Mouse (Mus musculus) spleen, postnatal 36 days (tissue): ENCODE measurements around the gene Rrp1b.

Source experiments
- DNase-seq, 2 experiments: peaks; one replicate each; pipeline ENCODE4 v3.0.0; 2022; ENCODE audit warnings: low spot score in 2 of 2, mixed read lengths in 1 of 2

Rrp1b gene

GRCm38 (mm10) chr17:32035609-32036508 is at the start of gene Rrp1b, which contains the start of gene Hsf2bp:
Gene Rrp1b (plus strand): TSS chr17:32036100.
Gene Hsf2bp (minus strand): TSS chr17:32036349.
- DNase-seq: peak; percentile 59 to 63

GRCm38 (mm10) chr17:31986915-31987314 is 49.0 kb upstream of the Rrp1b start:
- DNase-seq: no peak

GRCm38 (mm10) chr17:31989035-31989434 is 46.9 kb upstream of the Rrp1b start:
- DNase-seq: no peak

DNA sequence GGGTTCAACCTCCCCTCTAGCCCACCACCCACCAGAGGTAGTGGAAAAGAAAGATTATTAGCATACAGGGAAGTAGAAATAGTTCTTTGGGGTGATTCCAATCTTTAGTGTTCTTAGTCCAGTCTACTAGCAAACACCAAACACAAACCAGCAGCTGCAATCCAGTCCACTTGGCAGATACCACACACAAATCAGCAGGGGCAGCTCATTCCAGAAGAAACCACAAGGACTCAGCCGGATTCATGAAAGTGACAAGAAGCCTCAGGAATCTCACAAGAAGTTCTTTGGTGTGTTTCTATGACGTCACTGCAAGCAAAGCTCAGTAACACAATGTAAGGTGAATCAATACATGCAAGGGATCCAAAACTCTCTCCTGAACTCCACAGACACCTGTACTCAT is 43.9 kb upstream of the Rrp1b start:
- no peak for DNase-seq

- DNase-seq: no peak
These were observed 42.5 kb upstream of the Rrp1b start for GRCm38 (mm10) chr17:31993354-31993753.

GRCm38 (mm10) chr17:31994132-31994531 is 41.8 kb upstream of the Rrp1b start:
- DNase-seq: no peak

- DNase-seq: no peak
These were observed 40.1 kb upstream of the Rrp1b start for GRCm38 (mm10) chr17:31995784-31996183.

DNA sequence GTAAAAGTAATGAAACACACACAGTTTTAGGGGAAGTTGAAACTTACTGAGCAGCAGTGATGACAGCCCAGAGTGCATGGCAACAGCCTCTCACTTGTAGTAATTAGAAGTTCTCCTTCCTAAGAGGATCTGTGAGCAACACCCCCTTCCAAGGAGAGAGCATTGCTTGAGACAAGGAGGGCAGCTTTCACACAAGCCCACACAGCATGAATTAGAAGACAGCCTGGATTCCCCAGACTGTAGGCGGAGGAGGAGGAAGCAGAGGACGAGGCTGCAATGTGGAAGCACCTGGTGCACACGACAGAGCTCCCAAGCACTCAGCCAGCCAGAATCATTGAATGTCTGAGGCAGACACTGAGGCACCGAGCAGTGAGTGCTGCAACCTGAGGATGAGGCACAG is 39.6 kb upstream of the Rrp1b start:
- DNase-seq: no peak

DNA sequence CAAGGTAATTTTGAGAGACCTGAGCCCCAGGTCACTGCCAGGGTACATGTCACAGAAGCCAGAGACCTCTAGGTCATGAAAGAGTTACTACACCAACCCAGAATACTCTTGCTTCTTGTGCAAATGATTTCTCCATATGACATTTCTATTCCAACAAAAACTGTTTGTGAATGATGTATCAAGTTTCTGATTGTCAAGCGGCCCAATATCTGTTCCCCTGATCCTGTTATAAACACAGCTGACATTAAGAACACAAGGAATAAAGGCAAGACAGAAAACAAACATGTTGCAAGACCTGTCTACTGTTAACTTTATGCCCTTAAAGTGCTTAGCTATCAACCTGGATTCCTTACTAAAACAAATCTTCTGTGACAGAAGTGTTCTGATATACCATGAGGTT is 37.5 kb upstream of the Rrp1b start:
- no peak for DNase-seq

DNA sequence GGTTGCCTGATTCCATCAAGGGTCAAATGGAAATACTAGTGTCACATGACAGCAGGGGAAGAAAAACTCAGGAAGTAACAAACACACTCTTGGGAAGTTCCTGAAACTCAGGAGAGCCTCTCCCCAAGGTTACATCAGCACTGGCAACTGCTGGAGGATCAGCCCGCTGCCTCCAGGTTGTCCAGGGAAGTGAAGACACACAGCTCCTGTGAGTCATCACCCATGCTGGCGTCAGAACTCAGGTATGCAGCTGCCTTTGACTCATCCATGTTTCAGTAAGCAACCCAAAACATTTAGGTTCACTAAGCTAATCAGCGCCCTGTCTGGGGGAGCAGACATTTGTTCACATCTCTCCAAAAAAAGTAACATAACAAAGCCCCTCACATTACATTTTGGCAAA is 32.6 kb upstream of the Rrp1b start:
- DNase-seq: no peak

- DNase-seq: peak in 1 of 2 experiments; percentile 9
These were observed 29.1 kb upstream of the Rrp1b start for GRCm38 (mm10) chr17:32006800-32007199.

GRCm38 (mm10) chr17:32011694-32012093 is 24.2 kb upstream of the Rrp1b start:
- DNase-seq: peak in 1 of 2 experiments; percentile 6

DNA sequence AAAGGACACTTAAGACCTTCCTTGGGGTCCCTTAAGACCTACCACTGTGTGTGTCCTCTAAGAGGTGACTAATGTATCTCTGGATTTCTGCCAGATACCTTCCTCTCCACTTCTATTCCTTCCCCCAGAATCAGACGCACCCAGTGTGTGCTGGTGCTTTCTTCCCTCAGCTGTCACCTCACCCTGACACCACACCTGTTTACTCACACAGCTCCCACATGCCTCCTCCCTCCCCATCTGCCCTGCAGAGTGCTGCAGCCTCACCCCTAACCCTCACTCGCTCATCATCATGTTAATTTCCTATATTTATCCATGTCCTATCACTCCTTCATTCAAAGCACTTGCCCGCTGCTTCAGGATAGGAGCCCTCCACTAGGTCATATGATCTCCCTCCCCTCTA is 23.6 kb upstream of the Rrp1b start:
- DNase-seq: no peak

DNA sequence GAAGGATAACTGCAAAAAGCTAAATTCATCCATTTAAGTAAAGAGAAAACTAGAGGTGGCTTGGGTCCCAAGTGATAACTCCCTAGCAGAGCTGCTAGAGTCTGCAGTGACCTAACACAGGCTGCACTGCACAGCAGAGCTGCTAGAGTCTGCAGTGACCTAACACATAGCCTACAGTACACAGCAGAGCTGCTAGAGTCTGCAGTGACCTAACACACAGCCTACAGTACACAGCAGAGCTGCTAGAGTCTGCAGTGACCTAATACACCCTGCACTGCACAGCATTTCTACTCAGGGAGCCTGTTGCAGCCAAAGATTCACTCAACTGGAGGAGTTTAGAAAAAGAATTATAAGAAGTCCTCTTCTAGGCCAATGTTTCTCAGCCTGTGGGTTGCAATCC is 22.2 kb upstream of the Rrp1b start:
- no peak for DNase-seq

DNA sequence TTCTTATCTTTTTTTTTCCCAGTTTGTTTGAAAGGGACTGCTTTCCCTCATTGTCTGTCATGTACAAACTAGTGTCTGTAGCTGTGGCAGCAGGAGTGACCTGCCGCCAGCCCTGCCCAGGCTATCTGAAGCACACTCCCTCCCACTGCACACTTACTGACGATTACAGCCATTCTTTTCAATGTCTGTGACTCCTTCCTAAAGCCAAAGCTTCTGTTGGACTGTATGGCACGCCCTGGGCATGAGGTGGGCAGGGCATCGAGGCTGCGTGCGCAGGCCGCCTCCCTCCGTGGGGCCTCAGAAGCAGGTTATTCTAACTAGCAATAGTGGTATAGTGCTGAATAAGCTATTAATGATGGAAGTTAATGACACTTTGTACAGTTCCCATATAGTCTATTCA is 19.4 kb upstream of the Rrp1b start:
- no peak for DNase-seq

DNA sequence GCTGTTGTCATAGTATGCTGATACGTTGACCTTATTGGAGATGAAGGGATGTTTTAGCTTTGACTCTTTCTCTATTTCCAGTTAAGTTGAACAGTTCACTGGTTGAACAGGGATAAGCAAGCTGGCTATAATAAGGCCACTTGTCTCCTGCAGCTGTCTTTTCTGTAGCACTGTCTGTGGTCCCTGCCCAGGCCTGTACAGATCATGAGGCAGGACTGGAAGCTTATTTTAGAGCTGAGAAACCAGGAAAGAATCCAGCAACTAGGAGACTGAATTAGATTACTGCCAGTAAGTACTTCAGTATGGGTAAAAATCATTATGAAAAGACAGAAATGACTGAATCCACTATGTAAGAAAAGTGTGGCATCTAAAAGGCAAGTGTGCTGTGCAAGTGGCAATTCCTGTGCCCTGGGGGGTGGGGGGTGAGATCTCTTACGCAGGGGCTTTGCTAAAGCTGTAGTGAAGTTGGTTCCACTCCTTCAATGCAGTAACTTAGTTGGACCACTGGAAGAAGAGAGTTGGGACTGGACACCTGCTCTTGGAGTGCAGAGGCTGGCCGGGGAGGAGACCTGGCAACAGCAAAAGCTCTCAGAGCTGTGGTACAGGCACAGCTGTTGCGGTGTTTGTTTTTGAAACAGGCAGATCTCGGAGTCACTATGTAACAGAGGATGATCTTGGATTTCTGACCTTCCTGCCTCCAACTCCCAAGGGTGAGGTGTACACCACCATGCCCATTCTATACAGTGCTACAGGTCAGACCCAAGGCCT is 17.6 kb upstream of the Rrp1b start:
- no peak for DNase-seq

- no peak for DNase-seq
These were observed 13.9 kb upstream of the Rrp1b start for GRCm38 (mm10) chr17:32021981-32022380.

DNA sequence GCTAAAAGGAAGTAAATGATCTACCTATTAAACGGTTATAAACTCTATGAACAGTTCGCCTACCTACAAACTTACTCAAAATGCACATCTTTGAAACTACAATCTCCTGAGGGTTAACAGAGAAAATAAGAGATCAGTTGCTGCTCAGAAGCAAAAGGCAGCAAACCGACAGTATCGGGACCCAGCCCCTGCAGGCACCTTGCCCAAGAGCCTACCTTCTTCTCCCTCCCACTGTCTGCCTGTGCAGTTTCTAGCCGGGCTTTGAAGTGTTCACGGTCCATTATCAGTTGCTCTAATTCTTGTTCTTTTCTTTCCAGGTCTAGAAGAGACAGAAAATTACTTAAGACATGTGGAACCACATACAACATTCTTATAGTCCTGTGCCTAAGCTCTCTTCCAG is 13.3 kb upstream of the Rrp1b start:
- DNase-seq: no peak

GRCm38 (mm10) chr17:32023088-32023487 is 12.8 kb upstream of the Rrp1b start:
- DNase-seq: no peak

- no peak for DNase-seq
These were observed 11.2 kb upstream of the Rrp1b start for GRCm38 (mm10) chr17:32024671-32025073.

DNA sequence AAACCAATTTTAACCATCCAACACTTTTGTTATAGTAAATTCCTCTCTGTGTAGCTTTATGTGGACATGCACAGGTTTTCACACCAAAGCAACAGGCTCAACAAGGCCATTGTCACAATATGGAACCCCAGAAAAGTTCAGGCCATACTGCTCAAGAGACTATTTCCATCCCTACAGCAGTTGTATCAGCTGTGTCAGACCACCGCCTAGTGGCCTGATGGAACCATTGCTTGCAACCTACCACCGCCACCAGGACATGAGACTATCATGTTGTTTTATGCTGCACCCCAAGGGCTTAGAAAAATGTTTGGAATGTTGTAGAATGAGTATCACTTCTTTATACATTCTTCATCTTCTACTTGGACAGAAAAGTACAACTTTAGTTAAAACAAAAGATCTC is 10.5 kb upstream of the Rrp1b start:
- peak; percentile 52 to 61 for DNase-seq

GRCm38 (mm10) chr17:32027666-32028065 is 8.2 kb upstream of the Rrp1b start:
- DNase-seq: peak in 1 of 2 experiments; percentile 13

DNA sequence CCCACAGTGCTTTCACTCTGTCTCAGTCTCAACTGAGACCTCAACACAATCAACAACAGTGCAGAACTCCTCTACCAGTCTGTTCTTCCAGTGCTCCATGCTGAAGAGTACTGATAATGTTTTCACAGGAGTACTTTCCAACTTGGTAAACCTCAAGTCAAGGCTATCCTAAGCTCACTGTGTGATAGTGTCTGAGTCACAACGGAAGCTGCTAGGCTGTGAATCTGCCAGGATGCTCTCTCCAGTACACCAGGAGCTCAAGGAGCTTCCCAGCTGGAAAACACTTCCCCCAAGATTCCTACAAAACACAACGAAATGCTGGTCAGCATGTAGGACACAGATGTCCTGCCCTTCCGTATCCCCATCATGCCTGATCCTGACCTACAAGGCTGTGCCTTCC is 7.6 kb upstream of the Rrp1b start:
- no peak for DNase-seq
